Mouse (Mus musculus) hindbrain, postnatal 0 days (tissue): ENCODE results near the gene Bad. TPM values are rescaled to one million over a fixed set of nuclear protein-coding genes. Genes with fewer than 3 reads are reported as not detected.
A peak's percentile ranks its signal among the peaks of the same experiment; 100 is the strongest.

Source experiments
- ATAC-seq: fragments of 200-750 bp; cut with Nextera tagmentation; 2 replicates; pipeline ENCODE4 v1.8.0; 2017; ENCODE audit warnings: mild to moderate bottlenecking, moderate TSS enrichment, moderate library complexity
- DNase-seq: peaks from one replicate; pipeline ENCODE4 v3.0.0-alpha.2; 2015; ENCODE audit warnings: low spot score
- H3K27ac ChIP-seq: fragments of 300-500 bp; sonication (generic); 2 replicates; pipeline ENCODE4 v1.5.1; 2014; ENCODE audit warnings: mild to moderate bottlenecking
- H3K27me3 ChIP-seq: fragments of 300-500 bp; sonication (generic); 2 replicates; pipeline ENCODE4 v1.6.1; 2014; ENCODE audit warnings: low read length, mixed read lengths; ENCODE audit not compliant: insufficient read depth
- H3K36me3 ChIP-seq: fragments of 300-500 bp; sonication (generic); 2 replicates; pipeline ENCODE4 v1.6.1; 2014; ENCODE audit warnings: low read length, mixed read lengths; ENCODE audit not compliant: insufficient read depth
- H3K4me1 ChIP-seq: fragments of 300-500 bp; sonication (generic); 2 replicates; pipeline ENCODE4 v1.6.1; 2014; ENCODE audit warnings: antibody characterized with exemption, low read length, mixed read lengths; ENCODE audit not compliant: insufficient read depth
- H3K4me2 ChIP-seq: fragments of 300-500 bp; sonication (generic); 2 replicates; pipeline ENCODE4 v1.6.1; 2014; ENCODE audit warnings: low read depth, mild to moderate bottlenecking, low read length, moderate library complexity, mixed read lengths
- H3K4me3 ChIP-seq: fragments of 300-500 bp; sonication (generic); 2 replicates; pipeline ENCODE4 v1.5.1; 2014; ENCODE audit warnings: low read length
- H3K9ac ChIP-seq: fragments of 300-500 bp; sonication (generic); replicated peaks from 2 replicates; pipeline ENCODE4 v1.6.1; 2014; ENCODE audit warnings: mild to moderate bottlenecking, low read length, moderate library complexity, mixed read lengths
- H3K9me3 ChIP-seq: fragments of 300-500 bp; sonication (generic); 2 replicates; pipeline ENCODE4 v1.6.1; 2016; ENCODE audit warnings: low read length, mixed read lengths
- CTCF ChIP-seq: IDR thresholded peaks from 2 replicates; pipeline ENCODE4 v1.5.1; 2016; ENCODE audit warnings: antibody characterized with exemption, control low read depth, low read depth
- WGBS: fragments of 180-500 bp; shearing (Covaris S2); extraction: QIAGEN DNeasy Blood & Tissue Kit; methylation state at CpG from one replicate; pipeline ENCODE4 v1.1.7; 2014; 5-methylcytosine and 5-hydroxymethylcytosine counted together
- polyA plus RNA-seq: library from polyadenylated mRNA; unstranded; fragments of >200 nt; fragmentation: Nextera tagmentation; extraction: Ambion mirVana; gene quantifications from 2 replicates; pipeline ENCODE4 v1.2.1, GENCODE M21; 2015
- total RNA-seq: library from RNA; depleted of rRNA; stranded (reverse); fragments of >200 nt; gene quantifications from 2 replicates; pipeline ENCODE4 v1.2.3, GENCODE M21; 2014

Gene Bad
- total and polyA plus RNA-seq, 2 experiments from 2014 or later = 58.2 to 86.6 TPM

DNA sequence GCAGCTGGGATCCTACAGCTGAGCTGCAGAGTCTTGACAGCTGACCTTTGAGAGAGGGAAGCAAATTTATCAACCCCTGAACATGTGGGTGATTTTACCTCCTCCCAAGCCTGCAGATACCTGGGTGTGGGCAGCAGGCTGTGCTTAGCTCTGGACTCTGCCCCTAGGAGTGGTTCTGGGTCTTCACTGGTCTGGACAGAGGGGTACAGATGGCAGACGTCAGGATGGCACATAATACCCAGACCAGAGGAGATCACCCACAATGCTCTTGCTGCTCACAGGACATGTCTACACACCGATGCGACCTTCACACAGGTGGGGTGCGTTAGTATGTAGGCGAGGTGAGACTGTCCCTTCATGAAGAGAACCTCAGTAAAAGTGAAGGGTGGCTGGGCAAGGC lies 7.9 kb downstream of the Bad start:
- 88% methylated on average over 5 of the region's 5 CpGs for WGBS
- no peak for DNase-seq
- Histone ChIP-seq H3K4me1 (peaks cover 14% of the 10 kb centered on the region), H3K36me3 (no peaks in the 10 kb centered on the region), H3K4me3 (no peak overlapping the region), H3K9ac (no peak overlapping the region; the same call in 1 of the 2 replicates), H3K27me3 (no peaks in the 10 kb centered on the region), H3K4me2 (no peak overlapping the region; the same call in 1 of the 2 replicates), H3K27ac (no peak overlapping the region), H3K9me3 (no peaks in the 10 kb centered on the region)
- ATAC-seq = no peak
- no peak for TF ChIP-seq CTCF

DNA sequence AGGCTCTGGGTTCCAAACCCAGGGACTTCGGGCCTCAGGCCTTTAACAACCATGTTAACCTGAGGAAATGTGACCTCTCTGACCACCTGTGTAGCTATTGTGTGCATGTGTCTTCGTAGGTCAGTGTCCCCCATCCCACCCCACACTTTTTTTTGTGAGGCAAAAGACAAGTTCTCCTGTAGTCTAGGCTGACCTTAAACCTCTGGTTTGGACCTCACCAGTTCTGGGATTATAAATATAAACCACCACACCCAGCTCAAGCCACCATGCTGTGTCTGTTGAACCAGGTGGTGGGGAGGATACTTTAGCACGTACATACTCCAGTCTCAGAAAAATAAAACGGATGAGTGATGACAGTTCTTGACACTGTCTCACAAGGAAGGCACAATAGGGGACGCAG lies 8.3 kb downstream of the Bad start:
- ATAC-seq (no peak), DNase-seq (no peak)
- H3K9ac ChIP-seq = peak overlapping the region; percentile 59; the same call in 1 of the 2 replicates
- H3K27ac ChIP-seq = peak overlapping the region; percentile 91; the same call in 1 of the 2 replicates
- no peak for TF ChIP-seq CTCF
- peaks cover 14% of the 10 kb centered on the region for H3K4me1 ChIP-seq
- 35% methylated on average over 5 of the region's 5 CpGs for WGBS
- H3K9me3 ChIP-seq = no peaks in the 10 kb centered on the region
- H3K36me3 ChIP-seq = no peaks in the 10 kb centered on the region
- no peaks in the 10 kb centered on the region for H3K27me3 ChIP-seq
- H3K4me2 ChIP-seq = peak overlapping the region; percentile 99
- peak overlapping the region; percentile 61; the same call in 1 of the 2 replicates for H3K4me3 ChIP-seq

DNA sequence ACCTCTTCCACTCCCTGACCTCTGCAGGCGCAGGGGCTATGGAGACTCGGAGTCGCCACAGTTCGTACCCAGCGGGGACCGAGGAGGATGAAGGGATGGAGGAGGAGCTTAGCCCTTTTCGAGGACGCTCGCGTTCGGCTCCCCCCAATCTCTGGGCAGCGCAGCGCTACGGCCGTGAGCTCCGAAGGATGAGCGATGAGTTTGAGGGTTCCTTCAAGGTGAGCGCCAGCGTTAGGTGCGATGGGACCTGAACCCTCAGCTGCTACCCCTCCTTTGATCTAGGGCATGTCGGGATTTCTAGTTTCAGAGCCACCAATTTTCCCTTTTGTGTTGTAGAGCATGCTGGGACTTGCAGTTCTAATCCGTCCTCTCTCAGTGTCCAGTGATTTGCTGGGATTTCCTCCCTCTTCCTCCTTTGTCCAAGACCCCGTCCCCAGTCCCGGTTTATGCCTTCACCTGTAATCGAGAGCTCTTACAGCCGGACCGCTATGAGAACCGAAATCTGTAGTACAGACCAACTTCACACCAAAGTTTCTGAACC lies 9.0 kb downstream of the Bad start:
- H3K4me2 ChIP-seq = peak overlapping the region; percentile 99
- H3K9ac ChIP-seq = peak overlapping the region; percentile 59
- H3K27ac ChIP-seq = peak overlapping the region; percentile 91
- ATAC-seq (peak; percentile 25), DNase-seq (peak; percentile 75)
- under 1% methylated on average over 28 of the region's 28 CpGs for WGBS
- peak overlapping the region; percentile 61 for H3K4me3 ChIP-seq
- no peak for TF ChIP-seq CTCF
- H3K36me3 ChIP-seq = 0 out of 2 replicates have a peak, but pooled peaks cover 1% of the 10 kb centered on the region
- H3K27me3 ChIP-seq = no peaks in the 10 kb centered on the region
- no peaks in the 10 kb centered on the region for H3K9me3 ChIP-seq
- peaks cover 14% of the 10 kb centered on the region for H3K4me1 ChIP-seq

DNA sequence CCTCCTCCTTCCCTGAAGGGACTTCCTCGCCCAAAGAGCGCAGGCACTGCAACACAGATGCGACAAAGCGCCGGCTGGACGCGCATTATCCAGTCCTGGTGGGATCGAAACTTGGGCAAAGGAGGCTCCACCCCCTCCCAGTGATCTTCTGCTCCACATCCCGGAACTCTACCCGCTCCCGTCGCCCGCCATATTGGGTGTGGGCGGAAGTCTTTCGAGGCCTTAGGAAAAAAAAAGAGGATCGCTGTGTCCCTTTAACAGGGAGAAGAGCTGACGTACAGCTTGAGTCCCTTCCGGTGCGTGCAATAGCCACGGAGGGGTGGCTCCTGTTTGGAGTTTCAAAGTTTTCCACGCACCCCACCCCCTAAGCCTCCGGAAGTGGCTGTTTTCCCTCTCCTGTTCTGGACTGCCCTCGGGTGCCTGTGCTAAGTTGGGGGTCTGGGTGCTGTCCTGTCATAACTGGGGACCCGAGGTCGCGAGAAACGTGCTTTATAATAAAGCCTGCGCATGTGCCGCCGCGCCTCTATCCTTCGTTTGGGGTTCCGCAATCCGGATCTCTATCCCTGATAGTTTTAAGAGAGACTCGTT lies 9.8 kb downstream of the Bad start:
- peak overlapping the region; percentile 59 for H3K9ac ChIP-seq
- TF ChIP-seq CTCF = no peak
- 0 out of 2 replicates have a peak, but pooled peaks cover 4% of the 10 kb centered on the region for H3K36me3 ChIP-seq
- H3K9me3 ChIP-seq = no peaks in the 10 kb centered on the region
- peak overlapping the region; percentile 91 for H3K27ac ChIP-seq
- no peaks in the 10 kb centered on the region for H3K27me3 ChIP-seq
- ATAC-seq (peak; percentile 88), DNase-seq (peak; percentile 95)
- WGBS = 0% methylated on average over 35 of the region's 35 CpGs
- H3K4me3 ChIP-seq = peak overlapping the region; percentile 61
- peaks cover 14% of the 10 kb centered on the region for H3K4me1 ChIP-seq
- peak overlapping the region; percentile 99 for H3K4me2 ChIP-seq

DNA sequence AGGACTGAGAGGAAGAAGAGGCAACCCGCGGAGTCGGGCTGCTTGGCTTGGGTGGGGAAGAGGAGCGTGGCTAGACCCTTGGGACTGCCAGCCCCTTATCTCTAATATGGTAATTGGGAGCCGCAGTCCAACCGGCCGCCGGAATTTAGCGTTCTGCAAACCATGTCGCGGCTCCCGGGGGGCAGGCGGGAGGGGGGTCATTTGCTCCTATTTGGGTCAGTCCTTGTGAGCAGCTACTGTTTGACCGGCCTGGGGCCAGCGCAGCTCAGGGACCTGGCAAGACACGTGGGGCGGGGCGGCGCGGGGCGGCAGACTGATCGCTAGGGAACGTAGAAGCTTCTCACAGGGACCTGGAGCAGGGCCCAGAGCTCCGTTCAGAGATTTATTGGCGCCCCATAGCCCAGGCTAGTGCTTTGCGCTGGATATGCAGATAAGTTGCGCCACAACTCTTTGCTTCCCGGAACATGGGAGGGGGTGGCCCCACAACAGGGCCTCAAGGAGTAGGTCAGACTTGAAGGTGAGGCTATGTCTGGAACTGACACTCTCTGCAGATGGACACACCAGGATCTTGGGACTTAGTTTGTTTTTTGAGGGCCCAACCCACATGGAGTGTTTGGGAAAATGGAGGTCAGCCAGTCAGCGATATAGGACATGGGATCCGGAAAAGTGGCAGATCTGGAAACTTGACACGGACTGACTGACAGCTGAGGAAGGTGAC lies 10.5 kb downstream of the Bad start:
- no peaks in the 10 kb centered on the region for H3K9me3 ChIP-seq
- H3K4me1 ChIP-seq = peaks cover 14% of the 10 kb centered on the region
- peak overlapping the region; percentile 91 for H3K27ac ChIP-seq
- TF ChIP-seq CTCF = no peak
- H3K4me2 ChIP-seq = peak overlapping the region; percentile 99
- peak overlapping the region; percentile 59 for H3K9ac ChIP-seq
- 2% methylated on average over 31 of the region's 31 CpGs for WGBS
- peak; percentile 73 for DNase-seq
- H3K27me3 ChIP-seq = no peaks in the 10 kb centered on the region
- H3K4me3 ChIP-seq = peak overlapping the region; percentile 61
- H3K36me3 ChIP-seq = 0 out of 2 replicates have a peak, but pooled peaks cover 4% of the 10 kb centered on the region
- peak; percentile 48 for ATAC-seq

DNA sequence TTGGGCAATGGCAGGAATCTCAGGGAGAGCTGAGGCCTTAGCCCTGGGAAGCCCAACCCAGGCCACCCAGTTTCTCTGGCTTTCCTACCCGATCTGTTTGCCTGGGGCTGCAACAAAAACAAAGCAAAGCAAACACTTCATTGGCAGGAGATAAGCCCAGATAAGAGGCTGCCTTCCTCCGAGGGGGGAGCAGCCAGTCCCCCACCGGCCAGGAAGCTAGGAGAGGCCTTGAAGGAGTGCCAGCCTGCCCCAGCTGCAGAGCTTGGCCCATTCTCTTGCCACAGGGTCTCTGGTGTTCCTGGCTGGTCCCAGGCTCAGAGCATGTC lies 11.0 kb downstream of the Bad start:
- Histone ChIP-seq H3K27me3 (no peaks in the 10 kb centered on the region), H3K4me3 (peak overlapping the region; percentile 61; the same call in 1 of the 2 replicates)

More for the DNA sequence above, 11.0 kb downstream of the Bad start:
- DNase-seq (no peak), ATAC-seq (no peak)
- 0 out of 2 replicates have a peak, but pooled peaks cover 4% of the 10 kb centered on the region for H3K36me3 ChIP-seq
- peak overlapping the region; percentile 99 for H3K4me2 ChIP-seq
- 15% methylated on average over 3 of the region's 3 CpGs for WGBS
- H3K9me3 ChIP-seq = no peaks in the 10 kb centered on the region
- TF ChIP-seq CTCF = no peak
- H3K4me1 ChIP-seq = peaks cover 14% of the 10 kb centered on the region
- H3K9ac ChIP-seq = peak overlapping the region; percentile 59; the same call in 1 of the 2 replicates
- peak overlapping the region; percentile 91; the same call in 1 of the 2 replicates for H3K27ac ChIP-seq
